Mouse (Mus musculus): ENCODE measurements around the gene Slit3. TPM values are rescaled to one million over a fixed set of nuclear protein-coding genes. Genes with fewer than 3 reads are reported as not detected.

Gene Slit3
- polyA plus RNA-seq, 1 experiment from 2014 or later: 2.3 TPM

DNA sequence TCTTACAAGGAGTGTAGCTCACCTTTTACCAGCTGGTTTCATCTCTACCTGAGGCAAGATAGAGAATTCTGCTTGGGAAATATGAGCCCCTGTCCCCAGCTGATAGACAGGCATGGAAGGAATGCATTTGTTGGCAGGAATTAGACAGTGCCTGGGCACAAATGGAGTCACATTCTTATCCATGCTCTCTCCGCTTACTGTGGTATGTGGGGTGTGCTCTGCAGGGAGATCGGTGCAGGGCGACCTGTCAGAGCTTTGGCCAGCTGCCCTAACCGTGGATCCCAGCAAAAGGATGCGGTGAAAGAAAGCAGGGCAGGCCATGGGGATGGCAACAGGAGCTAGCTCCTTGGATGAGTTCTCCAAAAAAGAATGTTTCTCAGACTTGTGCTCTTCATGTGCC lies 172.2 kb downstream of the Slit3 start:
- Histone ChIP-seq H3K27ac (ENCODE audit: low read depth, low read length) (no peak overlapping the region), H3K27me3 (replicated peaks; ENCODE audit: control insufficient read depth, insufficient read depth, low read length) (no peaks in the 10 kb centered on the region), H3K4me3 (ENCODE audit: low read depth, low read length) (no peak overlapping the region), H3K9me3 (replicated peaks; ENCODE audit: control insufficient read depth, low read length) (no peaks in the 10 kb centered on the region), H3K36me3 (ENCODE audit: control insufficient read depth, insufficient read depth, low read length) (no peaks in the 10 kb centered on the region), H3K4me2 (ENCODE audit: low read length) (no peak overlapping the region), H3K9ac (ENCODE audit: low read length) (no peak overlapping the region), H3K4me1 (ENCODE audit: control insufficient read depth, insufficient read depth, low read length) (peaks cover 12% of the 10 kb centered on the region)
- ATAC-seq (no peak), DNase-seq (ENCODE audit: low spot score) (no peak)
- 77% methylated on average over 5 of the region's 5 CpGs for WGBS

DNA sequence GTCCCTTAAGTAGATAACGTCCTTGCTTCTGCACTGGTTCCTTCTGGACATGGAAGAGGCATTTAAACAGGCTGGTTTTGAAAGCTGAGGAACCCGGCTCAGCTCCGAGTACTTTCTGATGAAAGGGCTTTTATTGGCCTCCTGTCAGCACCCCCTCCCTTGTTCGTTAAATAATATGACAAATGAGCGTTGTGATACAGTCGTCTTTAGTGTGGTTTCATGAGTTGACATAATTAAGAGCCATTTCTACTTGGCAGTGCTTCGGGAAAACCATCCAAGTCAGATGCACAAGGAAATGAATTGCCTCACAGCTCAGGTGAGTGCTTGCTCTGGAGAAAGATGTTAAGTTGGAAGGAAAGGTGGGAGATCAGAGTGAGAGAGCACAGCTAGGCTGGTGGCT lies 173.6 kb downstream of the Slit3 start:
- Histone ChIP-seq H3K4me3 (ENCODE audit: low read depth, low read length) (no peak overlapping the region), H3K4me2 (ENCODE audit: low read length) (no peak overlapping the region), H3K36me3 (ENCODE audit: control insufficient read depth, insufficient read depth, low read length) (no peaks in the 10 kb centered on the region), H3K9me3 (replicated peaks; ENCODE audit: control insufficient read depth, low read length) (no peaks in the 10 kb centered on the region), H3K4me1 (ENCODE audit: control insufficient read depth, insufficient read depth, low read length) (peaks cover 15% of the 10 kb centered on the region), H3K27ac (ENCODE audit: low read depth, low read length) (no peak overlapping the region), H3K27me3 (replicated peaks; ENCODE audit: control insufficient read depth, insufficient read depth, low read length) (no peaks in the 10 kb centered on the region), H3K9ac (ENCODE audit: low read length) (no peak overlapping the region)
- WGBS: 16% methylated on average over 7 of the region's 7 CpGs
- ATAC-seq (peak; percentile 20), DNase-seq (ENCODE audit: low spot score) (peak; percentile 63)

GRCm38 (mm10) chr11:35295162-35295799 lies 174.3 kb downstream of the Slit3 start:
- Histone ChIP-seq H3K4me1 (ENCODE audit: control insufficient read depth, insufficient read depth, low read length) (peaks cover 20% of the 10 kb centered on the region), H3K27ac (ENCODE audit: low read depth, low read length) (no peak overlapping the region; the same call in 1 of the 2 replicates), H3K36me3 (ENCODE audit: control insufficient read depth, insufficient read depth, low read length) (no peaks in the 10 kb centered on the region), H3K9me3 (replicated peaks; ENCODE audit: control insufficient read depth, low read length) (no peaks in the 10 kb centered on the region), H3K4me2 (ENCODE audit: low read length) (no peak overlapping the region), H3K27me3 (replicated peaks; ENCODE audit: control insufficient read depth, insufficient read depth, low read length) (no peaks in the 10 kb centered on the region), H3K4me3 (ENCODE audit: low read depth, low read length) (no peak overlapping the region), H3K9ac (ENCODE audit: low read length) (no peak overlapping the region)
- ATAC-seq: peak; percentile 68
- DNase-seq (ENCODE audit: low spot score): peak; percentile 75
- 31% methylated on average over 3 of the region's 3 CpGs for WGBS

GRCm38 (mm10) chr11:35296803-35297202 lies 175.8 kb downstream of the Slit3 start:
- Histone ChIP-seq H3K9me3 (replicated peaks; ENCODE audit: control insufficient read depth, low read length) (no peaks in the 10 kb centered on the region), H3K36me3 (ENCODE audit: control insufficient read depth, insufficient read depth, low read length) (no peaks in the 10 kb centered on the region), H3K4me1 (ENCODE audit: control insufficient read depth, insufficient read depth, low read length) (peaks cover 20% of the 10 kb centered on the region), H3K9ac (ENCODE audit: low read length) (no peak overlapping the region), H3K4me2 (ENCODE audit: low read length) (no peak overlapping the region), H3K27me3 (replicated peaks; ENCODE audit: control insufficient read depth, insufficient read depth, low read length) (no peaks in the 10 kb centered on the region), H3K27ac (ENCODE audit: low read depth, low read length) (no peak overlapping the region), H3K4me3 (ENCODE audit: low read depth, low read length) (no peak overlapping the region)
- DNase-seq (ENCODE audit: low spot score) (no peak), ATAC-seq (no peak)
- WGBS: 95% methylated on average over 5 of the region's 5 CpGs

- Histone ChIP-seq H3K4me2 (ENCODE audit: low read length) (no peak overlapping the region), H3K9me3 (replicated peaks; ENCODE audit: control insufficient read depth, low read length) (no peaks in the 10 kb centered on the region), H3K4me1 (ENCODE audit: control insufficient read depth, insufficient read depth, low read length) (peaks cover 20% of the 10 kb centered on the region), H3K4me3 (ENCODE audit: low read depth, low read length) (no peak overlapping the region), H3K36me3 (ENCODE audit: control insufficient read depth, insufficient read depth, low read length) (no peaks in the 10 kb centered on the region), H3K9ac (ENCODE audit: low read length) (no peak overlapping the region), H3K27ac (ENCODE audit: low read depth, low read length) (no peak overlapping the region), H3K27me3 (replicated peaks; ENCODE audit: control insufficient read depth, insufficient read depth, low read length) (no peaks in the 10 kb centered on the region)
- WGBS: 80% methylated on average over 5 of the region's 5 CpGs
- no peak for ATAC-seq
- DNase-seq (ENCODE audit: low spot score): no peak
Observed at GRCm38 (mm10) chr11:35297319-35297718, 176.3 kb downstream of the Slit3 start.

- Histone ChIP-seq H3K9me3 (replicated peaks; ENCODE audit: control insufficient read depth, low read length) (no peaks in the 10 kb centered on the region), H3K27ac (ENCODE audit: low read depth, low read length) (no peak overlapping the region), H3K27me3 (replicated peaks; ENCODE audit: control insufficient read depth, insufficient read depth, low read length) (no peaks in the 10 kb centered on the region), H3K4me1 (ENCODE audit: control insufficient read depth, insufficient read depth, low read length) (peaks cover 20% of the 10 kb centered on the region), H3K36me3 (ENCODE audit: control insufficient read depth, insufficient read depth, low read length) (no peaks in the 10 kb centered on the region), H3K4me3 (ENCODE audit: low read depth, low read length) (no peak overlapping the region), H3K4me2 (ENCODE audit: low read length) (no peak overlapping the region), H3K9ac (ENCODE audit: low read length) (no peak overlapping the region)
- 64% methylated on average over 2 of the region's 2 CpGs for WGBS
- DNase-seq (ENCODE audit: low spot score) (peak; percentile 28), ATAC-seq (no peak)
Observed at GRCm38 (mm10) chr11:35298526-35298925, 177.5 kb downstream of the Slit3 start.

DNA sequence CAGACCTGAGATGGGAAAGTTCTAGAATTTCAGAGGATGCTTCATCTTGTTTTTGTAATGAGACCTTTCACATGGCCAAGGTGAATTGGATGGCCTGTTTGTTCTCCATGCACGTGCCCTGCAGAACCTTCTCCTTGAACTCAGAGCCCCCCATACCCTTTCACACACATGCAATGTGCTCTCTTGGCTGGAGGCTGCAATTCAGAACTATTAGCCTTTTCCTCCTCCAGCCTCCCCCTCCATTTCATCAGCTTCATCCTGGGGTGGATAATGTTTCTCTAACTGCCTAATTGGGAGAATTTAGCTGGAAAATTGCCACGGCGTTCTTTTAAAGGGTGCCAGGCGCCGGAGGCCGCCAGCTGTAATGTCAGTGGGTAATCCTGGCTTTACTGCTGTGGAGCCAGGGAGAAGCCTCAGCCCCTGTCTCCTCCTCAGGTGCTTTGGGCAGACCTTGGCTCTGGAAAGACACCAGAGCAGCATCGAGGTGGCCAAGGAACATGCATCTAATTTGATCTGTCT lies 178.9 kb downstream of the Slit3 start:
- DNase-seq (ENCODE audit: low spot score): peak; percentile 84
- Histone ChIP-seq H3K4me1 (ENCODE audit: control insufficient read depth, insufficient read depth, low read length) (peaks cover 16% of the 10 kb centered on the region), H3K9me3 (replicated peaks; ENCODE audit: control insufficient read depth, low read length) (no peaks in the 10 kb centered on the region), H3K4me3 (ENCODE audit: low read depth, low read length) (no peak overlapping the region), H3K27me3 (replicated peaks; ENCODE audit: control insufficient read depth, insufficient read depth, low read length) (no peaks in the 10 kb centered on the region), H3K4me2 (ENCODE audit: low read length) (no peak overlapping the region), H3K9ac (ENCODE audit: low read length) (no peak overlapping the region), H3K27ac (ENCODE audit: low read depth, low read length) (no peak overlapping the region), H3K36me3 (ENCODE audit: control insufficient read depth, insufficient read depth, low read length) (no peaks in the 10 kb centered on the region)
- 15% methylated on average over 7 of the region's 7 CpGs for WGBS
- ATAC-seq: peak; percentile 52

DNA sequence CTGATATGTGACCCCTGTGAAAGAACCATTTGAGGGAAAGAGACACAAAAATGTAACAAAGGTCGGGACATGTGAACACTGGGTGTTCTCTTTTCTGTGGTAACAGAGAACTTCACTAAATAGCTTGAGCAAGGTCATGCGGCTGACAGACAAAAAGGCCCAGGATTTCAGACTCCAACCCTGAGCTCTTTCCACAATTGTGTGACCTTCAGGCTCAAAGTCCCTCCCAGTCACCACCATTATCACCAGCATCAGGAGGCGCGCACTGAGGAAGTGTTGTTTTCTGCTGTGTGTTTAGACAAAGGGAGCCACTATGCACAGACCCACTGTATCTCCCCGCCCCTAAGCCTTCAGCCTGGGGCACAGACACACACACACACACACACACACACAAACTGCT lies 181.2 kb downstream of the Slit3 start:
- Histone ChIP-seq H3K4me1 (ENCODE audit: control insufficient read depth, insufficient read depth, low read length) (peaks cover 21% of the 10 kb centered on the region), H3K27me3 (replicated peaks; ENCODE audit: control insufficient read depth, insufficient read depth, low read length) (no peaks in the 10 kb centered on the region), H3K4me2 (ENCODE audit: low read length) (no peak overlapping the region), H3K36me3 (ENCODE audit: control insufficient read depth, insufficient read depth, low read length) (no peaks in the 10 kb centered on the region), H3K4me3 (ENCODE audit: low read depth, low read length) (no peak overlapping the region), H3K9me3 (replicated peaks; ENCODE audit: control insufficient read depth, low read length) (no peaks in the 10 kb centered on the region), H3K27ac (ENCODE audit: low read depth, low read length) (no peak overlapping the region), H3K9ac (ENCODE audit: low read length) (no peak overlapping the region)
- DNase-seq (ENCODE audit: low spot score) (no peak), ATAC-seq (no peak)
- 90% methylated on average over 5 of the region's 5 CpGs for WGBS

DNA sequence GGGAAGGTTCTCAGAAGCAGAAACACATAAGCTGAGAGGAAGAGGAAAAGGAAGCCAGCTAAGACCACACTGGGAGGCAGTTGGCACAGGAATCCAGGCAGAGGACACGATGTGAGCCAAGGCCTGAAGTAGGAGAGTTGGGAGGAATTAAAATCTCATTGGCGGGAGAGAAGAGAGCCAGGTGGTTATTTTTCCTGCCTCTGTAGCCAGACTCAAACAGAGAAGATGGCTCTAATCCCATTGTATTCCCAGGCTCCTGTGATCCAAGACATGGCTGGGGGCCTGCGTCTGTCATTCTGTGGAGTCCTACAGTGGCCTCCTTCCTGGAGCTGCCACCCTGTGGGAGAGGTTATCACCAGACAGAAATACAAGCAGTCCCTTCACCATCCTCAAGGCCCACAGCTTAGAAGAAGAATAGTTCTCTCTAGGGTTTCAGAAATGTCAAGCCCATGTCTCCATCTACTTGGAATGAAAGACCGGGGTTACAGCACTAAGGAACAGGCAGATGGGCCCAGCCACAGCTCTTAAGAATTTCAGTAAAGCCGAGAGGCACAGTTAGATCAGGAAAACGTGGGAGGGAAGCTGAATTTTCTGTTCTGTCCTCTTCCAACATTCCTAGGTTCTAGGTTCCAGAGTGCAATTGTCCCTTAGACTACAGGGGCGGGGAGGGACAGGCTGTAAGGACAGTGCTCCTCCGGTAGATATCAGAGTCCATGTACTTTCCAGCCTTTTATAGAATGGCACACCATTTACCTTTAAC lies 183.4 kb downstream of the Slit3 start:
- DNase-seq (ENCODE audit: low spot score): no peak
- WGBS: 81% methylated on average over 8 of the region's 8 CpGs

More for the DNA sequence above, 183.4 kb downstream of the Slit3 start:
- no peak overlapping the region for H3K4me2 ChIP-seq (ENCODE audit: low read length)
- peaks cover 18% of the 10 kb centered on the region for H3K4me1 ChIP-seq (ENCODE audit: control insufficient read depth, insufficient read depth, low read length)
- H3K9me3 ChIP-seq (replicated peaks; ENCODE audit: control insufficient read depth, low read length): no peaks in the 10 kb centered on the region
- H3K27me3 ChIP-seq (replicated peaks; ENCODE audit: control insufficient read depth, insufficient read depth, low read length): no peaks in the 10 kb centered on the region
- H3K36me3 ChIP-seq (ENCODE audit: control insufficient read depth, insufficient read depth, low read length): no peaks in the 10 kb centered on the region
- no peak overlapping the region for H3K27ac ChIP-seq (ENCODE audit: low read depth, low read length)
- H3K4me3 ChIP-seq (ENCODE audit: low read depth, low read length): no peak overlapping the region
- H3K9ac ChIP-seq (ENCODE audit: low read length): no peak overlapping the region
- no peak for ATAC-seq
